Mouse (Mus musculus): ENCODE data around the gene Gars. TPM values are rescaled to one million over a fixed set of nuclear protein-coding genes. Genes with fewer than 3 reads are reported as not detected.
A peak's percentile ranks its signal among the peaks of the same experiment; 100 is the strongest.

Gars gene
- polyA plus RNA-seq, 1 experiment = 281 TPM

- Histone ChIP-seq H3K4me1 (ENCODE audit: control insufficient read depth, insufficient read depth, low read length) (peaks cover 2% of the 10 kb centered on the region), H3K9me3 (replicated peaks; ENCODE audit: control insufficient read depth, insufficient read depth, low read length, poor library complexity, severe bottlenecking) (no peaks in the 10 kb centered on the region), H3K4me3 (ENCODE audit: low read depth, low read length) (no peak overlapping the region), H3K27ac (ENCODE audit: insufficient read depth, low read length) (no peak overlapping the region), H3K9ac (ENCODE audit: low read depth, poor library complexity, severe bottlenecking) (no peak overlapping the region), H3K36me3 (ENCODE audit: control insufficient read depth, insufficient read depth, low read length, poor library complexity, severe bottlenecking) (no peaks in the 10 kb centered on the region), H3K27me3 (ENCODE audit: control insufficient read depth, insufficient read depth, low read length, poor library complexity, severe bottlenecking) (no peaks in the 10 kb centered on the region)
- TF ChIP-seq EP300 (IDR thresholded peaks at IDR 0.05; ENCODE audit: insufficient read depth, low read depth, low read length) (no peak), POLR2A (IDR thresholded peaks at IDR 0.05; ENCODE audit: insufficient read depth, low read length) (no peak), CTCF (IDR thresholded peaks at IDR 0.05; ENCODE audit: low read depth, low read length) (no peak)
Observed at GRCm38 (mm10) chr6:55021806-55022205, 16.0 kb upstream of the Gars start.

GRCm38 (mm10) chr6:55027642-55028041 lies 10.2 kb upstream of the Gars start:
- no peaks in the 10 kb centered on the region for H3K36me3 ChIP-seq (ENCODE audit: control insufficient read depth, insufficient read depth, low read length, poor library complexity, severe bottlenecking)
- no peaks in the 10 kb centered on the region for H3K27me3 ChIP-seq (ENCODE audit: control insufficient read depth, insufficient read depth, low read length, poor library complexity, severe bottlenecking)
- no peak overlapping the region for H3K4me3 ChIP-seq (ENCODE audit: low read depth, low read length)
- no peak overlapping the region for H3K27ac ChIP-seq (ENCODE audit: insufficient read depth, low read length)
- 0 out of 2 replicates have a peak, but pooled peaks cover 3% of the 10 kb centered on the region for H3K9me3 ChIP-seq (replicated peaks; ENCODE audit: control insufficient read depth, insufficient read depth, low read length, poor library complexity, severe bottlenecking)
- no peak for TF ChIP-seq EP300 (IDR thresholded peaks at IDR 0.05; ENCODE audit: insufficient read depth, low read depth, low read length)
- TF ChIP-seq POLR2A (IDR thresholded peaks at IDR 0.05; ENCODE audit: insufficient read depth, low read length) = no peak
- no peak for TF ChIP-seq CTCF (IDR thresholded peaks at IDR 0.05; ENCODE audit: low read depth, low read length)
- H3K9ac ChIP-seq (ENCODE audit: low read depth, poor library complexity, severe bottlenecking) = no peak overlapping the region
- no peaks in the 10 kb centered on the region for H3K4me1 ChIP-seq (ENCODE audit: control insufficient read depth, insufficient read depth, low read length)

GRCm38 (mm10) chr6:55036731-55037130 lies 1.1 kb upstream of the Gars start:
- H3K36me3 ChIP-seq (ENCODE audit: control insufficient read depth, insufficient read depth, low read length, poor library complexity, severe bottlenecking) = peaks cover 4% of the 10 kb centered on the region; the same call in 1 of the 2 replicates
- H3K27me3 ChIP-seq (ENCODE audit: control insufficient read depth, insufficient read depth, low read length, poor library complexity, severe bottlenecking) = no peaks in the 10 kb centered on the region
- no peak overlapping the region for H3K4me3 ChIP-seq (ENCODE audit: low read depth, low read length)
- no peak overlapping the region for H3K27ac ChIP-seq (ENCODE audit: insufficient read depth, low read length)
- no peaks in the 10 kb centered on the region for H3K4me1 ChIP-seq (ENCODE audit: control insufficient read depth, insufficient read depth, low read length)
- H3K9ac ChIP-seq (ENCODE audit: low read depth, poor library complexity, severe bottlenecking) = no peak overlapping the region
- no peak for TF ChIP-seq EP300 (IDR thresholded peaks at IDR 0.05; ENCODE audit: insufficient read depth, low read depth, low read length)
- no peak for TF ChIP-seq CTCF (IDR thresholded peaks at IDR 0.05; ENCODE audit: low read depth, low read length)
- no peak for TF ChIP-seq POLR2A (IDR thresholded peaks at IDR 0.05; ENCODE audit: insufficient read depth, low read length)
- H3K9me3 ChIP-seq (replicated peaks; ENCODE audit: control insufficient read depth, insufficient read depth, low read length, poor library complexity, severe bottlenecking) = no peaks in the 10 kb centered on the region

GRCm38 (mm10) chr6:55038671-55039445 lies 1.1 kb downstream of the Gars start:
- peak overlapping the region; percentile 99 for H3K4me3 ChIP-seq (ENCODE audit: low read depth, low read length)
- H3K27me3 ChIP-seq (ENCODE audit: control insufficient read depth, insufficient read depth, low read length, poor library complexity, severe bottlenecking) = no peaks in the 10 kb centered on the region
- peak overlapping the region; percentile 96 for H3K9ac ChIP-seq (ENCODE audit: low read depth, poor library complexity, severe bottlenecking)
- TF ChIP-seq EP300 (IDR thresholded peaks at IDR 0.05; ENCODE audit: insufficient read depth, low read depth, low read length) (no peak), POLR2A (IDR thresholded peaks at IDR 0.05; ENCODE audit: insufficient read depth, low read length) (no peak), CTCF (IDR thresholded peaks at IDR 0.05; ENCODE audit: low read depth, low read length) (no peak)
- no peaks in the 10 kb centered on the region for H3K9me3 ChIP-seq (replicated peaks; ENCODE audit: control insufficient read depth, insufficient read depth, low read length, poor library complexity, severe bottlenecking)
- peak overlapping the region; percentile 42 for H3K27ac ChIP-seq (ENCODE audit: insufficient read depth, low read length)
- H3K4me1 ChIP-seq (ENCODE audit: control insufficient read depth, insufficient read depth, low read length) = no peaks in the 10 kb centered on the region
- H3K36me3 ChIP-seq (ENCODE audit: control insufficient read depth, insufficient read depth, low read length, poor library complexity, severe bottlenecking) = peaks cover 5% of the 10 kb centered on the region

- H3K9me3 ChIP-seq (replicated peaks; ENCODE audit: control insufficient read depth, insufficient read depth, low read length, poor library complexity, severe bottlenecking) = no peaks in the 10 kb centered on the region
- no peak overlapping the region for H3K4me3 ChIP-seq (ENCODE audit: low read depth, low read length)
- no peaks in the 10 kb centered on the region for H3K4me1 ChIP-seq (ENCODE audit: control insufficient read depth, insufficient read depth, low read length)
- peaks cover 8% of the 10 kb centered on the region for H3K36me3 ChIP-seq (ENCODE audit: control insufficient read depth, insufficient read depth, low read length, poor library complexity, severe bottlenecking)
- TF ChIP-seq CTCF (IDR thresholded peaks at IDR 0.05; ENCODE audit: low read depth, low read length) (no peak), POLR2A (IDR thresholded peaks at IDR 0.05; ENCODE audit: insufficient read depth, low read length) (no peak), EP300 (IDR thresholded peaks at IDR 0.05; ENCODE audit: insufficient read depth, low read depth, low read length) (no peak)
- no peak overlapping the region for H3K27ac ChIP-seq (ENCODE audit: insufficient read depth, low read length)
- H3K9ac ChIP-seq (ENCODE audit: low read depth, poor library complexity, severe bottlenecking) = peak overlapping the region; percentile 96; the same call in 1 of the 2 replicates
- no peaks in the 10 kb centered on the region for H3K27me3 ChIP-seq (ENCODE audit: control insufficient read depth, insufficient read depth, low read length, poor library complexity, severe bottlenecking)
Observed at GRCm38 (mm10) chr6:55039446-55039783, 1.6 kb downstream of the Gars start.

- Histone ChIP-seq H3K27me3 (ENCODE audit: control insufficient read depth, insufficient read depth, low read length, poor library complexity, severe bottlenecking) (no peaks in the 10 kb centered on the region), H3K9ac (ENCODE audit: low read depth, poor library complexity, severe bottlenecking) (no peak overlapping the region), H3K9me3 (replicated peaks; ENCODE audit: control insufficient read depth, insufficient read depth, low read length, poor library complexity, severe bottlenecking) (no peaks in the 10 kb centered on the region), H3K4me3 (ENCODE audit: low read depth, low read length) (no peak overlapping the region), H3K4me1 (ENCODE audit: control insufficient read depth, insufficient read depth, low read length) (no peaks in the 10 kb centered on the region), H3K27ac (ENCODE audit: insufficient read depth, low read length) (no peak overlapping the region), H3K36me3 (ENCODE audit: control insufficient read depth, insufficient read depth, low read length, poor library complexity, severe bottlenecking) (peaks cover 8% of the 10 kb centered on the region)
- TF ChIP-seq EP300 (IDR thresholded peaks at IDR 0.05; ENCODE audit: insufficient read depth, low read depth, low read length) (no peak), CTCF (IDR thresholded peaks at IDR 0.05; ENCODE audit: low read depth, low read length) (no peak), POLR2A (IDR thresholded peaks at IDR 0.05; ENCODE audit: insufficient read depth, low read length) (no peak)
Observed at GRCm38 (mm10) chr6:55040031-55040430, 2.2 kb downstream of the Gars start.
